Mouse (Mus musculus) neural tube, embryonic 13.5 days (tissue): Measurements from ENCODE around the gene Ifit3. TPM values are rescaled to one million over a fixed set of nuclear protein-coding genes. Genes with fewer than 3 reads are reported as not detected.
"Not testable (repeated sequence)": the region's sequence is repeated elsewhere in the genome, so short reads cannot be mapped to it uniquely, and the experiment has no call there.

Source experiments
- ATAC-seq: fragments of 200-750 bp; cut with Nextera tagmentation; 2 replicates; pipeline ENCODE4 v1.8.0; 2017; ENCODE audit warnings: low read depth, mild to moderate bottlenecking, moderate TSS enrichment, moderate library complexity
- H3K27ac ChIP-seq: fragments of 300-500 bp; sonication (generic); replicated peaks from 2 replicates; pipeline ENCODE4 v1.5.1; 2015; ENCODE audit warnings: moderate library complexity, mild to moderate bottlenecking, inconsistent platforms
- H3K27me3 ChIP-seq: fragments of 300-500 bp; sonication (generic); 2 replicates; pipeline ENCODE4 v1.6.1; 2015; ENCODE audit warnings: mild to moderate bottlenecking, inconsistent platforms
- H3K36me3 ChIP-seq: fragments of 300-500 bp; sonication (generic); 2 replicates; pipeline ENCODE4 v1.6.1; 2015; ENCODE audit warnings: mild to moderate bottlenecking, inconsistent platforms
- H3K4me1 ChIP-seq: fragments of 300-500 bp; sonication (generic); replicated peaks from 2 replicates; pipeline ENCODE4 v1.6.1; 2015; ENCODE audit warnings: inconsistent platforms
- H3K4me2 ChIP-seq: fragments of 300-500 bp; sonication (generic); 2 replicates; pipeline ENCODE4 v1.6.1; 2015; ENCODE audit warnings: inconsistent platforms, mild to moderate bottlenecking, moderate library complexity
- H3K4me3 ChIP-seq: fragments of 300-500 bp; sonication (generic); 2 replicates; pipeline ENCODE4 v1.5.1; 2015; ENCODE audit warnings: mild to moderate bottlenecking, inconsistent platforms
- H3K9ac ChIP-seq: fragments of 300-500 bp; sonication (generic); 2 replicates; pipeline ENCODE4 v1.6.1; 2015; ENCODE audit warnings: moderate library complexity, mild to moderate bottlenecking, inconsistent platforms
- H3K9me3 ChIP-seq: fragments of 300-500 bp; sonication (generic); 2 replicates; pipeline ENCODE4 v1.6.1; 2016; ENCODE audit warnings: inconsistent platforms
- WGBS: fragments of 180-500 bp; shearing (Covaris S2); methylation state at CpG from one replicate; pipeline ENCODE4 v1.1.7; 2015; 5-methylcytosine and 5-hydroxymethylcytosine counted together
- polyA plus RNA-seq: library from polyadenylated mRNA; unstranded; fragments of >200 nt; fragmentation: Nextera tagmentation; extraction: Ambion mirVana; gene quantifications from 2 replicates; pipeline ENCODE4 v1.2.1, GENCODE M21; 2015

Gene Ifit3
- polyA plus RNA-seq, 1 experiment from 2014 or later = 2.1 TPM

GRCm38 (mm10) chr19:34594523-34594922 lies 11.2 kb downstream of the Ifit3 start:
- not testable (repeated sequence) for H3K27me3 ChIP-seq, H3K9ac ChIP-seq, H3K36me3 ChIP-seq, H3K4me3 ChIP-seq, H3K4me1 ChIP-seq, H3K9me3 ChIP-seq, H3K27ac ChIP-seq, ATAC-seq, H3K4me2 ChIP-seq
- WGBS = 80% methylated on average over 3 of the region's 3 CpGs

- H3K9me3 ChIP-seq = no peaks in the 10 kb centered on the region
- H3K9ac ChIP-seq = no peak overlapping the region
- H3K27ac ChIP-seq = no peak overlapping the region
- H3K4me3 ChIP-seq = no peak overlapping the region
- H3K4me2 ChIP-seq = no peak overlapping the region
- H3K36me3 ChIP-seq = no peaks in the 10 kb centered on the region
- no peak for ATAC-seq
- no peaks in the 10 kb centered on the region for H3K4me1 ChIP-seq
- H3K27me3 ChIP-seq = no peaks in the 10 kb centered on the region
Observed at GRCm38 (mm10) chr19:34596811-34597210, 13.5 kb downstream of the Ifit3 start.

- Histone ChIP-seq H3K4me3 (no peak overlapping the region), H3K36me3 (no peaks in the 10 kb centered on the region), H3K9ac (no peak overlapping the region), H3K4me1 (no peaks in the 10 kb centered on the region), H3K9me3 (no peaks in the 10 kb centered on the region), H3K27me3 (no peaks in the 10 kb centered on the region), H3K4me2 (no peak overlapping the region), H3K27ac (no peak overlapping the region)
- no peak for ATAC-seq
- 84% methylated on average over 2 of the region's 2 CpGs for WGBS
Observed at GRCm38 (mm10) chr19:34598341-34598740, 15.0 kb downstream of the Ifit3 start.

- not testable (repeated sequence) for H3K4me3 ChIP-seq, H3K27me3 ChIP-seq, ATAC-seq, H3K36me3 ChIP-seq, H3K4me1 ChIP-seq, H3K4me2 ChIP-seq, H3K9me3 ChIP-seq, H3K9ac ChIP-seq, H3K27ac ChIP-seq
Observed at GRCm38 (mm10) chr19:34599250-34599649, 15.9 kb downstream of the Ifit3 start.

DNA sequence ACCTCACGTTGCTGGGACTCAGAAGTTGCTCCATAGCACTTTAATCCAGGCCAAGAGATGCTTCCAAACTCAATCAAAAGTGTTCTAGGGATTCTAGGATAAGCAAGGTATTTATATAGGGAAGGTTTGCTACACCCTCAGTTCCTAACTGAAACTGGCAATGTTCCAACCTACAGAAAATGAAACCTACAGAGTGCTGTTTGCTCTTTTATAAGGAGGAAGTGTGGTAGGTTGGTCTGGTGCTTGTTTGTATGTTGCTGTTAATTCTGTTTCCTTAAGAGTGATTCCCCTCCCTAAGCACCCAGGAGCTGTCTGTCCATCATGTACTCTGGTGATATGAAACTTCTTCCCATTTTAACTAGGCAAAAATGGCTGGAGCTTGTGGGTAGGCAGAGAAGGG lies 18.6 kb downstream of the Ifit3 start, which contains the start of gene Ifit1bl1:
Gene Ifit1bl1 (minus strand): TSS at position 69 of the 400 bp plus-strand sequence.
- H3K4me2 ChIP-seq, H3K9ac ChIP-seq, ATAC-seq, H3K4me3 ChIP-seq, H3K27me3 ChIP-seq, H3K36me3 ChIP-seq, H3K4me1 ChIP-seq, H3K27ac ChIP-seq, H3K9me3 ChIP-seq: not testable (repeated sequence)
- WGBS = 48% methylated on average over 1 of the region's 1 CpGs

GRCm38 (mm10) chr19:34605472-34605871 lies 22.1 kb downstream of the Ifit3 start:
- no peak overlapping the region for H3K9ac ChIP-seq
- H3K36me3 ChIP-seq = no peaks in the 10 kb centered on the region
- H3K4me3 ChIP-seq = no peak overlapping the region
- no peak overlapping the region for H3K4me2 ChIP-seq
- WGBS = 90% methylated on average over 3 of the region's 3 CpGs
- H3K4me1 ChIP-seq = no peaks in the 10 kb centered on the region
- ATAC-seq = no peak
- H3K27ac ChIP-seq = no peak overlapping the region
- H3K9me3 ChIP-seq = no peaks in the 10 kb centered on the region
- H3K27me3 ChIP-seq = no peaks in the 10 kb centered on the region

GRCm38 (mm10) chr19:34607237-34608051 lies 24.1 kb downstream of the Ifit3 start, which contains the start of gene Ifit3b:
TSS of gene Ifit3b (plus strand) at chr19:34607970.
- WGBS = 63% methylated on average over 4 of the region's 4 CpGs
- H3K4me1 ChIP-seq, H3K27me3 ChIP-seq, H3K36me3 ChIP-seq, H3K9me3 ChIP-seq, H3K4me2 ChIP-seq, H3K9ac ChIP-seq, H3K27ac ChIP-seq, H3K4me3 ChIP-seq: not testable (repeated sequence)
- ATAC-seq = peak; percentile 40

- H3K36me3 ChIP-seq, H3K4me2 ChIP-seq, H3K27me3 ChIP-seq, ATAC-seq, H3K4me1 ChIP-seq, H3K9me3 ChIP-seq, H3K4me3 ChIP-seq, H3K9ac ChIP-seq, H3K27ac ChIP-seq: not testable (repeated sequence)
- WGBS = 74% methylated on average over 3 of the region's 3 CpGs
Observed at GRCm38 (mm10) chr19:34610118-34610517, 26.8 kb downstream of the Ifit3 start.

DNA sequence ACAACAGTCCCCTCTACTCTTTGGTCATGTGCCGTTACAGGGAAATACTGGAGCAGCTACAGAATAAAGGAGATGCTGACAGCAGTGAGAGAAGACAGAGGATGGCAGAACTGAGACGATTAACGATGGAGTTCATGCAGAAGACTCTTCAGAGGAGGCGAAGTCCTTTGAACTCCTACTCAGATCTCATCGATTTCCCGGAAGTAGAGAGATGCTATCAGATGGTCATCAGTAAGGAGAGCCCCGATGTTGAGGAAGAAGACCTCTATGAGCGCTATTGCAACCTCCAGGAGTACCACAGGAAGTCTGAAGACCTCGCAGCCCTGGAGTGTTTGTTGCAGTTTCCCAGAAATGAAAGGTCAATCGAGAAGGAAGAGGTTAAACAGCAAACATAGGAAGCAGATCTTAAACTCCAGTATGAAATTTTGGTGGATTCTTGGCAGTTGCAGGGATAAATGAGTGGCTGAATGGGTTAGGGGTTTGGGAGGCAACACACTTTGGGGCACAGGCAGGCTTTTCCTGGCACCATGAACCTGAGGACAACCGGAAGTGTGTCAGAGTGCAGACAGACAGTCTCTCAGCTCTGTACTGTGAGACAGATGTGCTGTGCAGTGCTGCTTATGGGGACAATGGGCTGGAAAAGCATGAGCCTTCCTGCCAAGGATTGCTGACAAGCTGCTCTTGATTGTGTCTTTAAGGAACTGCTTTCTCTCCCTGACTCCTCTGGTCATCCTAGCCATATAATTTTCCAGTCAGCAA lies 29.1 kb downstream of the Ifit3 start:
- 90% methylated on average over 5 of the region's 11 CpGs for WGBS
- not testable (repeated sequence) for H3K27me3 ChIP-seq, H3K4me2 ChIP-seq, H3K27ac ChIP-seq, H3K36me3 ChIP-seq, H3K9ac ChIP-seq, ATAC-seq, H3K4me1 ChIP-seq, H3K4me3 ChIP-seq, H3K9me3 ChIP-seq

GRCm38 (mm10) chr19:34620871-34621270 lies 37.5 kb downstream of the Ifit3 start:
- no peaks in the 10 kb centered on the region for H3K27me3 ChIP-seq
- H3K9me3 ChIP-seq = no peaks in the 10 kb centered on the region
- H3K4me1 ChIP-seq = no peaks in the 10 kb centered on the region
- no peaks in the 10 kb centered on the region for H3K36me3 ChIP-seq
- no peak overlapping the region for H3K9ac ChIP-seq
- no peak overlapping the region for H3K27ac ChIP-seq
- no peak for ATAC-seq
- WGBS = 92% methylated on average over 5 of the region's 5 CpGs
- no peak overlapping the region for H3K4me3 ChIP-seq
- H3K4me2 ChIP-seq = no peak overlapping the region

- Histone ChIP-seq H3K4me2 (no peak overlapping the region), H3K27me3 (no peaks in the 10 kb centered on the region), H3K4me3 (no peak overlapping the region), H3K9ac (no peak overlapping the region), H3K9me3 (no peaks in the 10 kb centered on the region), H3K27ac (no peak overlapping the region), H3K4me1 (no peaks in the 10 kb centered on the region), H3K36me3 (no peaks in the 10 kb centered on the region)
- no peak for ATAC-seq
- WGBS = 91% methylated on average over 6 of the region's 6 CpGs
Observed at GRCm38 (mm10) chr19:34623781-34624180, 40.5 kb downstream of the Ifit3 start.

- WGBS = 75% methylated on average over 4 of the region's 4 CpGs
- no peak for ATAC-seq
- H3K4me1 ChIP-seq = no peaks in the 10 kb centered on the region
- H3K36me3 ChIP-seq = no peaks in the 10 kb centered on the region
- no peaks in the 10 kb centered on the region for H3K27me3 ChIP-seq
- H3K9me3 ChIP-seq = no peaks in the 10 kb centered on the region
- no peak overlapping the region for H3K4me3 ChIP-seq
- no peak overlapping the region for H3K4me2 ChIP-seq
- no peak overlapping the region for H3K27ac ChIP-seq
- H3K9ac ChIP-seq = no peak overlapping the region
Observed at GRCm38 (mm10) chr19:34624663-34625062, 41.3 kb downstream of the Ifit3 start.
